8 mouse cellular contexts compared by ENCODE assay signal in genomic region chr11:75147106-75147845, GRCm38 (mm10). TPM values are rescaled to one million over a fixed set of nuclear protein-coding genes. Genes with fewer than 3 reads are reported as not detected.
A peak's percentile ranks its signal among the peaks of the same experiment; 100 is the strongest.
DNase-seq lines count a peak whose midpoint lies in the region; ATAC-seq and TF ChIP-seq lines count a peak whose summit lies in the region.

No protein-coding gene starts in this region.

- no peak; the same call in 1 of the 2 replicates for ATAC-seq in heart, embryonic 16.5 days (replicated peaks; ENCODE audit: extremely low read depth, insufficient read depth, low FRiP score)
- peak; percentile 95 for ATAC-seq in limb, embryonic 13.5 days (ENCODE audit: low FRiP score, low read depth)
- ATAC-seq in megakaryocyte, adult 5-6 weeks (ENCODE audit: poor library complexity, severe bottlenecking) = no peak

- no peak for TF ChIP-seq CTCF in small intestine, adult 2 months (IDR thresholded peaks at IDR 0.05; ENCODE audit: extremely low read depth, insufficient read length, insufficient replicate concordance, low read depth, low read length)

- peaks cover 27% of the 10 kb centered on the region for H3K4me1 ChIP-seq in heart, embryonic 16.5 days (ENCODE audit: control insufficient read depth, insufficient read depth, low read length)
- peaks cover 60% of the 10 kb centered on the region for H3K4me1 ChIP-seq in limb, embryonic 13.5 days
- peaks cover 11% of the 10 kb centered on the region for H3K4me1 ChIP-seq in small intestine, adult 2 months (ENCODE audit: control insufficient read depth, insufficient read depth, insufficient read length, low read length)

- intact Hi-C loops in gastrocnemius, postnatal 14 days (cut with DNase I; ENCODE audit: low total_unique reads) = no loop called here

- no peaks in the 10 kb centered on the region for H3K27me3 ChIP-seq in heart, embryonic 16.5 days (ENCODE audit: control insufficient read depth, insufficient read depth, low read length)
- no peaks in the 10 kb centered on the region for H3K27me3 ChIP-seq in limb, embryonic 13.5 days
- no peaks in the 10 kb centered on the region for H3K27me3 ChIP-seq in small intestine, adult 2 months (ENCODE audit: control insufficient read depth, insufficient read depth, low read length)

- no peak overlapping the region for H3K4me2 ChIP-seq in heart, embryonic 16.5 days (ENCODE audit: low read depth, low read length)
- H3K4me2 ChIP-seq in limb, embryonic 13.5 days (replicated peaks) = peak overlapping the region; percentile 33

- H3K4me3 ChIP-seq in heart, embryonic 16.5 days (ENCODE audit: low read length) = no peak overlapping the region
- H3K4me3 ChIP-seq in limb, embryonic 13.5 days = no peak overlapping the region
- H3K4me3 ChIP-seq in small intestine, adult 2 months (ENCODE audit: low read depth, low read length) = no peak overlapping the region

- TF ChIP-seq POLR2A in small intestine, adult 2 months (IDR thresholded peaks at IDR 0.05; ENCODE audit: low read depth, low read length) = no peak

- no peaks in the 10 kb centered on the region for H3K9me3 ChIP-seq in heart, embryonic 16.5 days (replicated peaks; ENCODE audit: control insufficient read depth, low read length)
- H3K9me3 ChIP-seq in limb, embryonic 13.5 days = no peaks in the 10 kb centered on the region

- H3K36me3 ChIP-seq in heart, embryonic 16.5 days (ENCODE audit: control insufficient read depth, insufficient read depth) = peaks cover 22% of the 10 kb centered on the region
- peaks cover 54% of the 10 kb centered on the region for H3K36me3 ChIP-seq in limb, embryonic 13.5 days
- H3K36me3 ChIP-seq in small intestine, adult 2 months (ENCODE audit: control insufficient read depth, insufficient read depth, low read length) = peaks cover 24% of the 10 kb centered on the region

- 20% methylated on average over 11 of the region's 11 CpGs for WGBS in heart, embryonic 16.5 days
- WGBS in limb, embryonic 13.5 days = under 1% methylated on average over 11 of the region's 11 CpGs
- WGBS in small intestine, adult 2 months = 29% methylated on average over 11 of the region's 11 CpGs

- peak overlapping the region; percentile 54 for H3K9ac ChIP-seq in heart, embryonic 16.5 days (ENCODE audit: low read length)
- no peak overlapping the region for H3K9ac ChIP-seq in limb, embryonic 13.5 days

- peak; percentile 33 for DNase-seq in gastrocnemius, postnatal 14 days
- no peak for DNase-seq in gastrocnemius, adult 8-10 months (ENCODE audit: low spot score in 2 of 2)
- peak; percentile 65 for DNase-seq in adipocyte (ENCODE audit: low spot score)
- no peak for DNase-seq in embryo, embryonic 10.5 days (ENCODE audit: low spot score)

- H3K27ac ChIP-seq in heart, embryonic 16.5 days (ENCODE audit: low read length) = peak overlapping the region; percentile 89
- peak overlapping the region; percentile 94 for H3K27ac ChIP-seq in limb, embryonic 13.5 days
- H3K27ac ChIP-seq in small intestine, adult 2 months (ENCODE audit: insufficient read depth, low read depth, low read length) = peak overlapping the region; percentile 3; the same call in 1 of the 2 replicates

RNA-seq across cellular contexts. Expression of gene Hic1, which starts 22.0 kb away (rescaled TPM):
- 10 to 100 TPM; 12.3 to 18.9 TPM for total RNA-seq in gastrocnemius, postnatal 14 days (2021)
- total RNA-seq in gastrocnemius, adult 8-10 months (2022) = 1 to 10 TPM; 2.7 to 5.0 (median 4.0) TPM
- polyA plus RNA-seq in heart, embryonic 16.5 days (2015; fragmentation: Nextera tagmentation; extraction: Ambion mirVana) = 7.1 and 9.8 TPM in 2 replicates
- 28.2 and 29.3 TPM in 2 replicates for polyA plus RNA-seq in limb, embryonic 13.5 days (2015; fragmentation: Nextera tagmentation; extraction: Ambion mirVana)
- polyA plus RNA-seq in small intestine, adult 2 months (2012; rRNA removed) = 22.9 and 29.6 TPM in 2 replicates
- 0.14 TPM in 1 of 2 replicates, not detected in the other for total RNA-seq in megakaryocyte, adult 5-6 weeks (2015)
- total RNA-seq in megakaryocyte, adult 5-6 weeks (2017) = 0.04 and 0.07 TPM in 2 replicates

RNA-seq across cellular contexts. Expression of gene Ovca2, which starts 31.4 kb away (rescaled TPM):
- total RNA-seq in gastrocnemius, postnatal 14 days (2021) = 1 to 10 TPM; 3.6 to 4.1 TPM
- 1 to 10 TPM; 2.0 to 4.5 (median 2.3) TPM for total RNA-seq in gastrocnemius, adult 8-10 months (2022)
- 18.4 and 18.7 TPM in 2 replicates for polyA plus RNA-seq in heart, embryonic 16.5 days (2015; fragmentation: Nextera tagmentation; extraction: Ambion mirVana)
- polyA plus RNA-seq in limb, embryonic 13.5 days (2015; fragmentation: Nextera tagmentation; extraction: Ambion mirVana) = 27.8 and 29.5 TPM in 2 replicates
- polyA plus RNA-seq in small intestine, adult 2 months (2012; rRNA removed) = 12.8 and 14.2 TPM in 2 replicates
- 11.5 and 17.2 TPM in 2 replicates for total RNA-seq in megakaryocyte, adult 5-6 weeks (2015)
- total RNA-seq in megakaryocyte, adult 5-6 weeks (2017) = 7.8 and 11.0 TPM in 2 replicates

RNA-seq across cellular contexts. Expression of gene Dph1, which starts 43.8 kb away (rescaled TPM):
- total RNA-seq in gastrocnemius, postnatal 14 days (2021) = 1 to 10 TPM; 6.6 to 6.9 TPM
- total RNA-seq in gastrocnemius, adult 8-10 months (2022) = 1 to 10 TPM; 4.2 to 6.9 (median 5.4) TPM
- polyA plus RNA-seq in heart, embryonic 16.5 days (2015; fragmentation: Nextera tagmentation; extraction: Ambion mirVana) = 19.7 and 21.0 TPM in 2 replicates
- 23.9 and 24.9 TPM in 2 replicates for polyA plus RNA-seq in limb, embryonic 13.5 days (2015; fragmentation: Nextera tagmentation; extraction: Ambion mirVana)
- polyA plus RNA-seq in small intestine, adult 2 months (2012; rRNA removed) = 9.9 and 13.7 TPM in 2 replicates
- total RNA-seq in megakaryocyte, adult 5-6 weeks (2015) = 0.52 and 1.3 TPM in 2 replicates
- 1.8 and 2.0 TPM in 2 replicates for total RNA-seq in megakaryocyte, adult 5-6 weeks (2017)

RNA-seq across cellular contexts. Expression of gene Rtn4rl1, which starts 46.3 kb away (rescaled TPM):
- 1 to 10 TPM; 2.1 to 3.0 TPM for total RNA-seq in gastrocnemius, postnatal 14 days (2021)
- 1 to 10 TPM in 1 of 4 experiments, under 1 TPM in 3; 0.63 to 1.3 (median 0.94) TPM for total RNA-seq in gastrocnemius, adult 8-10 months (2022)
- polyA plus RNA-seq in heart, embryonic 16.5 days (2015; fragmentation: Nextera tagmentation; extraction: Ambion mirVana) = 12.4 and 13.1 TPM in 2 replicates
- polyA plus RNA-seq in limb, embryonic 13.5 days (2015; fragmentation: Nextera tagmentation; extraction: Ambion mirVana) = 2.3 and 3.1 TPM in 2 replicates
- 8.6 and 11.8 TPM in 2 replicates for polyA plus RNA-seq in small intestine, adult 2 months (2012; rRNA removed)
- total RNA-seq in megakaryocyte, adult 5-6 weeks (2015) = 1.2 and 1.3 TPM in 2 replicates
- total RNA-seq in megakaryocyte, adult 5-6 weeks (2017) = 0.08 and 0.81 TPM in 2 replicates

Comparison
In these comparisons a context has a peak if more than half of its experiments do, and no peak if none do; other contexts are left out.
1. DNase-seq: peak in gastrocnemius, postnatal 14 days (single experiment) and adipocyte (single experiment); none in gastrocnemius, adult 8-10 months (0 of 2) and embryo, embryonic 10.5 days (single experiment).
2. H3K27ac ChIP-seq: peak in every context shown above with its lines; median percentile 94 in limb, embryonic 13.5 days; 89 in heart, embryonic 16.5 days; 3 in small intestine, adult 2 months.